In the genomic region with DNA sequence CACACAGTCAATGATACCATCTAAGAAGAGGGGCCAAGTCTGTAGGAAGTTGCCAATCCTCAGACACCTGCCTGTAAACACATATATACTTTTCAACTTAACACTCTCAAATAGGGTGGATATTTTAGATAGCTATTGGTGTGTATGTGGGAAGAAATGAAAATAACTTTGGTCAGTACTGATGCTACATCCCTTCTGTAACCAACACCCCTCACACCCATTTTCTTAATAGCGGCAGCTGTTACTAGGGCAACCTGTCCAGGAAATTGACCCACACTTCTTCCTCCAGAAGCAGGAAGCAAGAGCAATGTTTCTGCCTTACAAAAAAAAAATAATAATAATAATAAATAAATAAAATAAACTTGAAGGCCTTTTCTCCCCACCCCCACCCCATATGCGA, we compare ENCODE assay signal across 1 mouse cellular context.
TF ChIP-seq lines count a peak whose summit lies in the region.

No protein-coding gene starts in this region.

TF ChIP-seq in CH12.LX, 34 proteins besides CTCF, POLR2A, EP300 and RAD21:
- TF ChIP-seq SIN3A (IDR thresholded peaks at IDR 0.05; ENCODE audit: low read length) = 0 out of 2 replicates have a peak, but pooled peaks have one; percentile 41
- TF ChIP-seq CHD2 (IDR thresholded peaks at IDR 0.05; ENCODE audit: low read length) = no peak
TF ChIP-seq in CH12.LX: peak in this region for 1.
